Mouse (Mus musculus) lung, embryonic 14.5 days (tissue): ENCODE results near the gene Exoc8. TPM values are rescaled to one million over a fixed set of nuclear protein-coding genes. Genes with fewer than 3 reads are reported as not detected.

Experiments used
- ATAC-seq: fragments of 200-750 bp; cut with Nextera tagmentation; 2 replicates; pipeline ENCODE4 v1.8.0; 2017; ENCODE audit warnings: mild to moderate bottlenecking, moderate TSS enrichment, moderate library complexity; ENCODE audit not compliant: insufficient read depth
- DNase-seq: peaks from one replicate; pipeline ENCODE4 v3.0.0-alpha.2; 2015
- H3K27ac ChIP-seq: fragments of 300-500 bp; sonication (generic); 2 replicates; pipeline ENCODE4 v1.5.1; 2014; ENCODE audit warnings: low read depth, mild to moderate bottlenecking, moderate library complexity
- H3K27me3 ChIP-seq: fragments of 300-500 bp; sonication (generic); 2 replicates; pipeline ENCODE4 v1.6.1; 2014; ENCODE audit warnings: low read length, control low read depth; ENCODE audit not compliant: insufficient read depth
- H3K36me3 ChIP-seq: fragments of 300-500 bp; sonication (generic); 2 replicates; pipeline ENCODE4 v1.6.1; 2014; ENCODE audit warnings: control low read depth; ENCODE audit not compliant: insufficient read depth
- H3K4me1 ChIP-seq: fragments of 300-500 bp; sonication (generic); 2 replicates; pipeline ENCODE4 v1.6.1; 2014; ENCODE audit warnings: antibody characterized with exemption, control low read depth; ENCODE audit not compliant: insufficient read depth
- H3K4me2 ChIP-seq: fragments of 300-500 bp; sonication (generic); 2 replicates; pipeline ENCODE4 v1.6.1; 2014; ENCODE audit warnings: mild to moderate bottlenecking
- H3K4me3 ChIP-seq: fragments of 300-500 bp; sonication (generic); 2 replicates; pipeline ENCODE4 v1.5.1; 2014; ENCODE audit warnings: low read depth, low read length
- H3K9ac ChIP-seq: fragments of 300-500 bp; sonication (generic); 2 replicates; pipeline ENCODE4 v1.6.1; 2014
- H3K9me3 ChIP-seq: fragments of 300-500 bp; sonication (generic); 2 replicates; pipeline ENCODE4 v1.6.1; 2016; ENCODE audit warnings: low read depth, low read length, control low read depth
- CTCF ChIP-seq: IDR thresholded peaks from 2 replicates; pipeline ENCODE4 v1.5.1; 2016; ENCODE audit warnings: antibody characterized with exemption, low read depth
- WGBS: fragments of 180-500 bp; shearing (Covaris S2); extraction: QIAGEN DNeasy Blood & Tissue Kit; methylation state at CpG from one replicate; pipeline ENCODE4 v1.1.7; 2014; 5-methylcytosine and 5-hydroxymethylcytosine counted together
- polyA plus RNA-seq: library from polyadenylated mRNA; unstranded; fragments of >200 nt; fragmentation: Nextera tagmentation; extraction: Ambion mirVana; gene quantifications from 2 replicates; pipeline ENCODE4 v1.2.1, GENCODE M21; 2014

The Exoc8 gene
- polyA plus RNA-seq, 1 experiment from 2014 or later = 9.8 TPM

DNA sequence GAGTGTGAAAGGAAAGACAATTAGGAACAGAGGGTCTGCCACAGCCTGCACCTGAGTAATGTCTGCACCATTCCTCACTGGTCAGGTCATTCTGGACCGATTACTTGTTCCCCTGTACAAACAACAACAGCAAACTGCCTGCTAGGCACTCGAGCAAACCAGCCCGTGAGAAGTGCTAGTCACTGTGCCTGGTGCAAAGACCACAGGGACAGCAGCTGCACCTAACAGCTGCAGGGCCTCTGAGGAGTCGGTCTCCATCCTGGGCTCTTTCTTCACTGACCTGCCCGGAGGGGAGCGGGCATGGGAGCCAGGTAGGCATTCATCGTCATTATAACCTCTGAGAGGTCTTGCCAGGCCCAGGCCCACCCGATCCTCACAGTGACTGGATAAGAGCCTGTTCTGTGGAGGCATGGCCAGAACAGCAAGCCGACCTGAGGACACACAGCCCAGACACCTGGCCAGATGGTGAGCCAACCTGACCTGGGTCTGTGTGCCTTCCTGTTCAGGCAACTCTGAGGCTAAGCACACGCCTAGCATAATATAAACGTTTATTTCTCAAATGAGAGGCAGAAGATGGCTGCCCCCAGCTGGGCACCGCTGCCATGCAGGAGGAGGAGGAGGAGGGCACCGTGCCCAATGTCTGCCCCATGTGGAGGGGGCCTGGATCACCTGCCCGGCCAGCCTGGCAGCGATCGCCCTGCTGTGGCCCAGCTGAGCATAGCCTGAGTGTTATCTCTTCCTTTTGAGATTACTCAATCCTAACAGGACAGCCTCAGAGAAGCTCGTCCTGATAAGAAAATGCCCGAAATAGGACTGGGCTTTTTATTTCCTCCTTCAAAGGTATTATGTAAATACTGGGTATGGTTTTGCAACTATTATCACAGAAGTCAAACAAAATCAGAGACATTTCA, 24.1 kb upstream of the Exoc8 start:
- ATAC-seq (no peak), DNase-seq (no peak)
- Histone ChIP-seq H3K9me3 (no peaks in the 10 kb centered on the region), H3K27ac (no peak overlapping the region), H3K36me3 (no peaks in the 10 kb centered on the region), H3K4me2 (no peak overlapping the region), H3K4me3 (no peak overlapping the region), H3K27me3 (no peaks in the 10 kb centered on the region), H3K9ac (no peak overlapping the region), H3K4me1 (no peaks in the 10 kb centered on the region)
- 50% methylated on average over 18 of the region's 18 CpGs for WGBS
- no peak for TF ChIP-seq CTCF

DNA sequence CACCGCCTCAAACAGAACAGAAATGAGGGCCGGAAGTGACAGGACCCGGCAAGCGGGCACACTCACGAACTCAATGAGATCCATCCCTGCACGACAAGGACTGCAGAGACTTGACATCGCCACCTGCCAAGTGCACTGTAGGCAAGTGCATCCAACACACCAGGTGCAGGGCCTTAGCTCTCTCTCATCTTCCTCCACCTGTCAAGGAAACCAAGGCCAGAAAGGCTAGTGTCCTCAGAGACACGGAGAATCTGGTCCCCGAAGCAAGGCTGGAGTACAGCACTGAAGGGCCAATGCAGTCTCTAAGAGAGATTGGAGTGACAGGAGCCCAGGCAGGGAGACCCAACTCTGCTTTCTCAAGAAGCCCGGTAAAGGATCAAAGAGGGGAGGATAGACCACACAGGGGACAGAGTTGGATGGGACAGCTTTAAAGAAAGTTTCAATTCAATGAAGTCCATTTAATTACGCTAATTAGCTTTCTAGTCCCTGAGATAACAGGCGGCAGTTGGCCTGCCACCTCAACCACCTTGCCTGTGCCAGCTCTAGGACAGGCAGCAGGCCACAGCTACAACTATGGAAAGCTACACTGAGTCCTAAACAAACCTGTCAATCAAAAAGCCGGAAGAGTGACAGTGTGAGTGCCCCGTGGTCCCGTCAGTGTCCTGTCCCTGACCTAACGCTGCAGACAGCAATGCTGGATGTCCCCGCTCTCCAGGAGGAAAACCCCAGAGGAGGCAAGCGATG, 20.4 kb upstream of the Exoc8 start:
- Histone ChIP-seq H3K27me3 (no peaks in the 10 kb centered on the region), H3K36me3 (peaks cover 29% of the 10 kb centered on the region), H3K4me3 (no peak overlapping the region), H3K9me3 (no peaks in the 10 kb centered on the region), H3K9ac (no peak overlapping the region), H3K27ac (no peak overlapping the region), H3K4me1 (no peaks in the 10 kb centered on the region), H3K4me2 (no peak overlapping the region)
- no peak for ATAC-seq
- WGBS = 77% methylated on average over 18 of the region's 18 CpGs
- no peak for DNase-seq
- TF ChIP-seq CTCF = no peak

DNA sequence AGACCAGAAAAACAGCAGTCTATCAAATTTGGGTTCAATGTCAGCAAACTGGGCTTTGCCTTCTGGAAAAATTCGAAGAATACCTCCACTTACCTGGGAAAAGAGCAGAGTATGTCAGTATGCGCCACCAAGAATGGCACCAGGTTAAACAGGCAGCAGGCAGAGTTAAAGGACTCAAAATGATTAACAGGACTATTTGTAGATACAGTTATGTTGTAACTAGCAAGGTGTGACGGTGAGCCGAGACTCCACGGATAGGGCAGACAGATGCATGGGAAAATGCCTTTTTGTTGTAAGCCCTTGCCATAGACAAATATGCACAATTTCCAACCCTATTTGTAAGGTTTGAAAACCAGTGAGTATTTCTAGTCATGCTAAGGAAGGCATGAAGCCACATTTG, 16.6 kb upstream of the Exoc8 start:
- TF ChIP-seq CTCF = no peak

DNA sequence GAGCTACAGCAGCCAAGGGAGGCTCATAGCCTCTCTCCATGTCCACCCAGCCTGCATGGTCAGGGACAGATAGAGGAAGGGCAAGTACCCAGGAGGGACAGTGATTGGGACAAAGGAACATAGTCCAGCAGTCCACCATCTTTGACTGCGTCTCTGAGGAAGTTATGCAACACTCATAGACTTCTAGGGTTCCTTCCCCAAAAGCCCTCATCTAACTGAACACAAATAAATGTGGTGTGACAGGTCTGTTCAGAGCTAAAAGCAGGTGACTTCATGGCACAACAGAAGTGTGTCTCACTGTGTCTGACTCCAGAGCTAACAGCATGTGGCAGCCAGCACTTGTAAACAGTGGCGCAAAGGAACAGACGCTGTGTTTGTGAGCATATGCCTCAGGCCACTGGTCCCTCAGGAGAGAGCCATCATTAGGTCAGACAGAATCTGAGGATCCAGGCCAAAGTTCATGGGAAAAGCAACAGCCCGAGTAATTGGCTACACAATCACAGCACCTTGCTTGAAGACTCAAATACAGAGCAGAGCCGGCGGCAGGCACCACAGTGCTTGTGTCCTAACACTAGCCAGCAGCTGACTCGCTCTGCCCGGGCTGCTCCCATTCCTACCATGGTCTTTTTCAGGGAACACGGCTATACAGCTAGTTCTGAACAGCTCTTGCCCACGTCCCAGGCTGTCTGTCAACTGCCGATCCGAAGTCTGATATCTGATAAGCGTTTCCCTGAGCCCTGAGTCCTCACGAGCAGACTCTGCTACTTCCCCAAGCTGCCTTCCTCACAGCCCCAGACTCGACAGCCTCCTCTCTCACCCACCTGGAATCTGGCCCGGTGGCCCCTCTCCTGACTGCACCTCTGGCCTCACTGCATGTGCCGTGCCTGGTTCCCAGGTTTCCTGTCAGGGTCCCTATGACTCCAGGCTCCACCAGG, 14.7 kb upstream of the Exoc8 start:
- Histone ChIP-seq H3K9ac (no peak overlapping the region), H3K27ac (no peak overlapping the region), H3K9me3 (no peaks in the 10 kb centered on the region), H3K36me3 (peaks cover 79% of the 10 kb centered on the region), H3K4me1 (no peaks in the 10 kb centered on the region), H3K4me3 (no peak overlapping the region), H3K4me2 (no peak overlapping the region), H3K27me3 (no peaks in the 10 kb centered on the region)
- no peak for DNase-seq
- no peak for ATAC-seq
- TF ChIP-seq CTCF = no peak
- WGBS = 83% methylated on average over 17 of the region's 17 CpGs

More for the DNA sequence above, 16.6 kb upstream of the Exoc8 start:
- no peak for ATAC-seq
- H3K4me1 ChIP-seq = no peaks in the 10 kb centered on the region
- H3K27ac ChIP-seq = no peak overlapping the region
- 95% methylated on average over 5 of the region's 5 CpGs for WGBS
- no peak overlapping the region for H3K4me2 ChIP-seq
- no peaks in the 10 kb centered on the region for H3K9me3 ChIP-seq
- DNase-seq = no peak
- H3K36me3 ChIP-seq = peaks cover 62% of the 10 kb centered on the region
- H3K9ac ChIP-seq = no peak overlapping the region
- H3K27me3 ChIP-seq = no peaks in the 10 kb centered on the region
- H3K4me3 ChIP-seq = no peak overlapping the region

DNA sequence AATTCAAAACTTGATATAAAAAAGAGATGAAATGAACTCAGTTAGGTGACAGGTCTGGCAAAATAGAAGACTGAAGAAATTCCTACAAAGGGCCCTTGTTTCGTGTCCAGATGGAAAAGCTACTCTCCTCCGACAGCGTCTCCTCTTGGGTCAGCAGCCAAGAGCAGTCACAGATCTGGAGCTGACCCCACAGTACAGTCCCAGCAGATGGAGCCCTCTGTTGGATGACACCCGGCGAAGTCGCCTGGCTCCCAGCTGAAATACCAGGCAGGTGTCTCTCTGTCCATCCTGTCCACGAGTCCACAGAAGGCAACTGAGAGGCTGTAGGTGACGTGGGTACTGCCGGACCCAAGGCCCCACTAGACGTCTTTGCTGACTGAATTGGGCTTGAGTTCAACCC, 12.8 kb upstream of the Exoc8 start:
- no peaks in the 10 kb centered on the region for H3K27me3 ChIP-seq
- 76% methylated on average over 10 of the region's 10 CpGs for WGBS
- no peak overlapping the region for H3K27ac ChIP-seq
- ATAC-seq = no peak
- no peaks in the 10 kb centered on the region for H3K9me3 ChIP-seq
- no peak for DNase-seq
- no peaks in the 10 kb centered on the region for H3K4me1 ChIP-seq
- H3K9ac ChIP-seq = no peak overlapping the region
- H3K36me3 ChIP-seq = peaks cover 93% of the 10 kb centered on the region
- no peak for TF ChIP-seq CTCF
- no peak overlapping the region for H3K4me2 ChIP-seq
- H3K4me3 ChIP-seq = no peak overlapping the region

DNA sequence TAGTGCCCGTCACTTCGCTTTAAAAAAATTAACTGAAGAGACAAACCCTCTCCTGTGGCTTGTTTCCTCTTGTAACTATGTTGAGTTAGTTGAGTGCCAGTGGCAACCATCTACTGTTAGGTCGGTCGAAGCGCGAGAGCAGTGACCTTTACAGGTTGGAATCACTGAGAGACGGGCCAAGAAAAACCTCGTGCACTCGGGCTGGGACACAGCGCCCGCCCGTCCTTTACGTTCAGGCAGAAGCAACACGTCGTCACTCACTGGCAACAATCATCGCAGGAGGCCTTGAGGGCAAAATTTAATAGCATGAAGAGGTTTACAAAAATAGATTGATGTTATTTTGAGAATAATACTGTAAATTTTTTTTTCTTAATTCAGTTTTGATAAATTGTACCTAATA, 12.4 kb upstream of the Exoc8 start:
- no peak for TF ChIP-seq CTCF
- H3K9ac ChIP-seq = no peak overlapping the region
- H3K4me1 ChIP-seq = no peaks in the 10 kb centered on the region
- DNase-seq (no peak), ATAC-seq (no peak)
- H3K9me3 ChIP-seq = no peaks in the 10 kb centered on the region
- H3K27me3 ChIP-seq = no peaks in the 10 kb centered on the region
- no peak overlapping the region for H3K4me3 ChIP-seq
- peaks cover 91% of the 10 kb centered on the region for H3K36me3 ChIP-seq
- no peak overlapping the region for H3K27ac ChIP-seq
- no peak overlapping the region for H3K4me2 ChIP-seq
- WGBS = 88% methylated on average over 16 of the region's 16 CpGs
